In the genomic region with DNA sequence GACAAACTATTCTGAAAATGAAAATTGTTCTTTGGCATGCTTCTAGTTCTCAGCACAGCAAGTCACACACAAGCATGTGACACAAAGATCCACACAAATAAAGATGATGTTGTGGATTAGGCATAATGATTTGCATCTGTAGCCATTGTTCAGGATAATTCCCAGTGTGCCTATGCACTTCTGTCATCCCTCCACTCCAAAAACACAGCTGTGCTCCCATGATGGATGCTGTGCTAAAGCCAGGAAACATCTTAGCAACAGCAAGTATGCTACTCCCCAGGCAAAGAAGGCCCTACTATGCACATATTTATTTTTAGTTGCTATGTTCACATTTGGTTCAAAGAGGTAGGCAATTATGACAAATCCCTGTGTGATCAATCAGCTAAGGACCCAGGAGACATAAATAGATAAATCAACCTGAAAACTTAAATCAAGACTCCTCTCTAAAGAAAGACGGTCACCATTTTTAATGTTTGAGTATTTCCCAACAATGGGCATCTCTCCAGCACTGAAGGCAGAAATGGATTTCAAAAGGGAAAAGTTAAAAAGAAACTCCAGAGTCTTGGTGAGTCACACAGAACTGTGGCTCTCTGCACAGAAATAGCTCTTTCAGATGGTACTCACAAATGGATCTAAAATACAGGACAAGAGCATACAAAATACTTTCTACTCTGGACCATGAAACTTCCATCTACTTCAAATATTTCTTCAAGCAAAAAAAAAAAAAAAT, we compare ENCODE assay signal across 14 mouse cellular contexts.
DNase-seq lines count a peak whose midpoint lies in the region; ATAC-seq lines count a peak whose summit lies in the region.
"Had no signal": no experiment of that assay in that cellular context is flagged by ENCODE, and none has a peak within 500 bp of the region (broad histone marks: within the 10 kb centered on the region; RNA-seq: fewer than 3 reads in every experiment).

No protein-coding gene starts in this region.

- peak; percentile 10 to 24 for DNase-seq in left cerebral cortex, postnatal 14 days (ENCODE audit: low spot score in 2 of 2)
- DNase-seq in left cerebral cortex, adult 8-10 months (ENCODE audit: low spot score in 2 of 2): no peak
- peak; percentile 66 for DNase-seq in brain, adult 2 months (ENCODE audit: low read depth, low spot score)
- DNase-seq in lung, postnatal 14 days: peak; percentile 7
- DNase-seq: gastrocnemius, postnatal 14 days; thymus, postnatal 14 days had no signal

- H3K4me1 ChIP-seq in forebrain, embryonic 16.5 days (replicated peaks; ENCODE audit: control insufficient read depth, insufficient read depth, low read length): peaks cover 9% of the 10 kb centered on the region
- 0 out of 2 replicates have a peak, but pooled peaks cover 4% of the 10 kb centered on the region for H3K4me1 ChIP-seq in forebrain, embryonic 15.5 days
- H3K4me1 ChIP-seq: kidney, embryonic 15.5 days had no signal

- no peaks in the 10 kb centered on the region for H3K36me3 ChIP-seq in forebrain, embryonic 16.5 days (ENCODE audit: control insufficient read depth, insufficient read depth)
- H3K36me3 ChIP-seq in forebrain, embryonic 15.5 days: no peaks in the 10 kb centered on the region
- H3K36me3 ChIP-seq: kidney, embryonic 15.5 days had no signal

- no peaks in the 10 kb centered on the region for H3K9me3 ChIP-seq in forebrain, embryonic 16.5 days (ENCODE audit: control insufficient read depth, low read length)
- H3K9me3 ChIP-seq in forebrain, embryonic 15.5 days: no peaks in the 10 kb centered on the region
- H3K9me3 ChIP-seq: kidney, embryonic 15.5 days had no signal

- no peak overlapping the region for H3K4me3 ChIP-seq in forebrain, embryonic 16.5 days (replicated peaks; ENCODE audit: low read length)
- no peak overlapping the region for H3K4me3 ChIP-seq in forebrain, embryonic 15.5 days
- H3K4me3 ChIP-seq: erythroblast, embryonic 14.5 days; kidney, embryonic 15.5 days had no signal

- ATAC-seq in forebrain, embryonic 16.5 days: peak; percentile 55; the same call in 1 of the 2 replicates
- no peak for ATAC-seq in forebrain, embryonic 15.5 days (replicated peaks)
- ATAC-seq in monocyte, adult 5-6 weeks (replicated peaks; ENCODE audit: insufficient number of reproducible peaks, low FRiP score, low TSS enrichment, poor library complexity, severe bottlenecking): no peak
- no peak for ATAC-seq in megakaryocyte-erythroid progenitor cell, adult 5-6 weeks (replicated peaks; ENCODE audit: low FRiP score, low TSS enrichment, poor library complexity, severe bottlenecking)
- ATAC-seq: midbrain, embryonic 16.5 days had no signal

- WGBS in forebrain, embryonic 16.5 days: 72% methylated on average over 1 of the region's 1 CpGs
- WGBS in forebrain, embryonic 15.5 days: 76% methylated on average over 1 of the region's 1 CpGs

- H3K9ac ChIP-seq in forebrain, embryonic 16.5 days (replicated peaks; ENCODE audit: low read depth, low read length): no peak overlapping the region
- H3K9ac ChIP-seq in forebrain, embryonic 15.5 days (replicated peaks): no peak overlapping the region
- H3K9ac ChIP-seq: kidney, embryonic 15.5 days had no signal

- intact Hi-C loops in left cerebral cortex, postnatal 14 days (cut with DNase I): loop anchor here (10.0 kb wide), 1 partner anchor 89 kb away; the partner anchor contains the start of gene Reps2

- H3K4me2 ChIP-seq in forebrain, embryonic 16.5 days (ENCODE audit: low read length): no peak overlapping the region
- no peak overlapping the region for H3K4me2 ChIP-seq in forebrain, embryonic 15.5 days (replicated peaks)
- H3K4me2 ChIP-seq: kidney, embryonic 15.5 days had no signal

- no peaks in the 10 kb centered on the region for H3K27me3 ChIP-seq in forebrain, embryonic 16.5 days (replicated peaks; ENCODE audit: control insufficient read depth, insufficient read depth, low read length)
- H3K27me3 ChIP-seq in forebrain, embryonic 15.5 days: no peaks in the 10 kb centered on the region

- no peak overlapping the region for H3K27ac ChIP-seq in forebrain, embryonic 16.5 days (ENCODE audit: low read length)
- H3K27ac ChIP-seq in forebrain, embryonic 15.5 days (replicated peaks): no peak overlapping the region
- H3K27ac ChIP-seq: kidney, embryonic 15.5 days; macrophage had no signal

Comparison
In these comparisons a context has a peak if more than half of its experiments do, and no peak if none do; other contexts are left out.
1. DNase-seq: peak in left cerebral cortex, postnatal 14 days (2 of 2), brain, adult 2 months (single experiment) and lung, postnatal 14 days (single experiment); none in left cerebral cortex, adult 8-10 months (0 of 2).